Mouse (Mus musculus) ES-E14 (cell line): Measurements from ENCODE around the gene Usp12.

Experiments used
- HCFC1 ChIP-seq: IDR thresholded peaks from 2 replicates; pipeline ENCODE4 v1.6.1; 2012; ENCODE audit warnings: low read length, inconsistent platforms, borderline replicate concordance; ENCODE audit not compliant: insufficient read depth
- ZC3H11A ChIP-seq: IDR thresholded peaks from 2 replicates; pipeline ENCODE4 v1.6.1; 2012; ENCODE audit warnings: low read depth, mild to moderate bottlenecking, inconsistent platforms, low read length, borderline replicate concordance

GRCm38 (mm10) chr5:146705815-146706408 lies 88.9 kb downstream of the Usp12 start:
- TF ChIP-seq HCFC1 = no peak
- TF ChIP-seq ZC3H11A = peak; percentile 88
